Mouse (Mus musculus) cerebellum, adult 8-10 months (tissue): Measurements from ENCODE around the gene Tmeff1.
"Not testable (repeated sequence)": the region's sequence is repeated elsewhere in the genome, so short reads cannot be mapped to it uniquely, and the experiment has no call there.

ENCODE experiments used
- DNase-seq: peaks from one replicate; pipeline ENCODE4 v3.0.0; 2022

The Tmeff1 gene

GRCm38 (mm10) chr4:48678793-48679192 is 93.8 kb downstream of the Tmeff1 start:
- no peak for DNase-seq

GRCm38 (mm10) chr4:48679728-48680127 is 94.8 kb downstream of the Tmeff1 start:
- DNase-seq: not testable (repeated sequence)

DNA sequence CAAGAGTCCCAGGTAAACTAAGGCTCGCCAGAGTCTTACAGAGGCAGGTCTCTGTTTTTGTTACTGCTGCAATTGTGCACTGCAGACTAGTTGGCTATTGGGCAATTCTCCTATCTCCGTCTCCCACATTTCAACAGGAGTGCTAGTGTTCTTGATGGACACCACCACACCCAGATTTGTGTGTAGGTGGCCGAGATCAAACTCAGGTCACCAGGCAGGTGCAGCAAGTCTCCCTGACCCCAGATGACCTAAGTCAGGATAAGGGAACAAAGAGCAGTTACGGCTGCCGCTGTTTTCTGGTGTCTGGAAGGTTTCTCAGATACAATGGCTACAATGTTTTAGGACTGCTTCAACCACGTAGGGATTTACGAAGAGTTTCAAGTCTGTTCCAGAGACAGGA is 95.2 kb downstream of the Tmeff1 start:
- DNase-seq: no peak

DNA sequence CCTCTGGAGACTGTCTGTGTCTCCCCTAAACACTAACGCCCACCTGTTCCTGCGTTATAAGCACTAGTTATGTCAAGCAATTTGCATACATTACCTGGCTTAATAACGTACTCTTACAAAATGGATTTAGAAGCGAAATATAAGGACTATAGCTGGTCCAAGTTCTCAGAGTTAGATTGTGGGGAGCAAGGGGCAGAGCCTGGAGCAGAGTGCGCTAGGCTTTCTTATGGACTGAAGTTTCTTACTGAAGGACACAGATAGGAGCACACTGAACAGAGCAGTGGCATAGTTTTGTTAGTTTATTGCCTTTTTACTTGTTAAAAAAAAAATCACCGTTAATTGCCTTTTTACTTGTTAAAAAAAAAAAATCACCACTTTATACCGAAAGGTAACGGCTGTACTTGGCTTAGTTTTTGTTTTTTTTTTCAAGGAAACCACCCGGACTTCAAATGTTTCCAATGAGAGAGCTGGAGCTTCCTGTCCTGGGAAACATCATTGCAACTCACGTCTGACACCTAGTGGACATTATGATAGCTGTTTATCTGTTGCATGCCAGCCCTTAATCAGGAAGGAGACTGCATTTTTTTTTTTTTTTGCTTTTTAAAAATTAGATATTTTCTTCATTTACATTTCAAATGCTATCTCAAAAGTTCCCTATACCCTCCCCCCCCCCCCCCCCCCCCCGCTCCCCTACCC is 95.8 kb downstream of the Tmeff1 start:
- DNase-seq: peak; percentile 26

- DNase-seq: no peak
These were observed 98.2 kb downstream of the Tmeff1 start for GRCm38 (mm10) chr4:48683126-48683525.

- DNase-seq: not testable (repeated sequence)
These were observed 98.7 kb downstream of the Tmeff1 start for GRCm38 (mm10) chr4:48683633-48684209.

- no peak for DNase-seq
These were observed 99.7 kb downstream of the Tmeff1 start for GRCm38 (mm10) chr4:48684593-48685187.

GRCm38 (mm10) chr4:48688148-48688547 is 103.2 kb downstream of the Tmeff1 start:
- DNase-seq: no peak

- DNase-seq: peak; percentile 77
These were observed 105.7 kb downstream of the Tmeff1 start for GRCm38 (mm10) chr4:48690640-48691039.

DNA sequence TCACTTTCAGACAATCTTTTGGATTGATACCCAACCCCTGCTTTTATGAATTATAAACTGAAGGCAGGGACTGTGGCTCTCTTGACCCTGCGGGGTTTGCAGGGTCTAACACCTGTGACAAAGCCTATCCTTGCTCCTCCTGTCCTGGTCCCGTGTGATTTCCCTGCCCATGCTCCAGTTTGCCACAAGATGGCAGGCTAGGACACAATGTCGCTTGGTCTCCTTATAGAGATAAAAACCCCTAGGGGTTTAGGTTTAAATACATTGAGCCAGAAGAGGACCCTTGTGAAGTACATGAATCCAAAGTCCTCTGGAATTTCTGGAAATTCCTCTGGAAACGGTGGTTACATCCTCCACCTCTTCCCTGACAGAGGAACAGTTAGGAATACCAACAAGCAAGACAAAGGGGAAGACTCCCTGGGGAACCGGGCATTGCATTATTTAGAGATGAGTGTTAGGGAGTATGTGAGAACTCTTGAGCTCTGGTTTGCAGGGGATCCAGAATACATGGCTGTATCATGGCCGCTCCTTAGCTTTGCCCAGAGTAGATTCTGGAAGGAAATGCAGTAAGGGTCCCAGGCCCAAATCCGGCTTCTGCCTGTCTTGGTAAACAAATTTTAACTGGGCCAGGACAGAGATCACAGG is 106.9 kb downstream of the Tmeff1 start:
- DNase-seq: peak; percentile 20

DNA sequence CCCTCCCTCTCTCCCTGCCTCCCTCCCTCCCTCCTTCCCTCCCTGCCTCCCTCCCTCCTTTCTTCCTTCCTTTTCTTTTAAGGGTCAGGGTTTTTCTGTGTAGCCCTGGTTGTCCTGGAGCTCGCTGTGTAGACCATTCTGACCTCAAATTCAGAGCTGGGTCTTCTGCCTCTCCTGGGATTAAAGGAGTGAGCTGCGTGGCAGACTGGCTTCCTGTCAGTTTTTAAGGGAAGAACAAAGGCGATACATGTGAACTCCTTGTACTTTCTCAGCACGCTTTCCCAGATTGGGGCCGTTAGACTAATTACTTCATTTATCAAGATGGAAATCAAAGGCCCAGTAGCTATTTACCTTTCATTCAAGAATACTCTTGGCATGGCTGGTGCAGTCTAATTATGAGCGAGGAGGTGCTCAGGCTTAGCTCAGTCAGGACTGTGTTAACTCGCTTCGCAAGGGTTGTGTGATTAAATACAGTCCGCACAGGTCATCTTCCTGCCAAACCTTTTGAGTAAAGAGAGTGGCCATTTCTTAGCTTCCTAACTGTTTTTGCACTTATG is 107.8 kb downstream of the Tmeff1 start:
- DNase-seq: no peak

GRCm38 (mm10) chr4:48696706-48697105 is 111.7 kb downstream of the Tmeff1 start:
- no peak for DNase-seq

GRCm38 (mm10) chr4:48697302-48697701 is 112.3 kb downstream of the Tmeff1 start:
- no peak for DNase-seq
